Mouse (Mus musculus) heart, embryonic 14.5 days (tissue): ENCODE data around the gene Nadk. TPM values are rescaled to one million over a fixed set of nuclear protein-coding genes. Genes with fewer than 3 reads are reported as not detected.
"Not testable (repeated sequence)": the region's sequence is repeated elsewhere in the genome, so short reads cannot be mapped to it uniquely, and the experiment has no call there.

ENCODE experiments used
- ATAC-seq: fragments of 200-750 bp; cut with Nextera tagmentation; 2 replicates; pipeline ENCODE4 v1.8.0; 2017; ENCODE audit warnings: low read depth, moderate TSS enrichment; ENCODE audit not compliant: insufficient number of reproducible peaks, insufficient read depth, low FRiP score
- H3K27ac ChIP-seq, 2 experiments: fragments of 200-500 bp in 1 of 2; fragments of 300-500 bp in 1 of 2; sonication (generic) in 1 of 2; replicated peaks in 1 of 2; 2 replicates each; pipeline ENCODE4 v1.5.1; 2012 to 2014; ENCODE audit warnings: low read depth in 2 of 2, low read length in 2 of 2, control low read depth in 1 of 2, mild to moderate bottlenecking in 1 of 2, mixed read lengths in 1 of 2; ENCODE audit not compliant: control insufficient read depth in 1 of 2, insufficient read depth in 1 of 2
- H3K27me3 ChIP-seq: fragments of 300-500 bp; sonication (generic); 2 replicates; pipeline ENCODE4 v1.6.1; 2014; ENCODE audit warnings: mild to moderate bottlenecking, low read length, control low read depth; ENCODE audit not compliant: control insufficient read depth, insufficient read depth
- H3K36me3 ChIP-seq: fragments of 300-500 bp; sonication (generic); 2 replicates; pipeline ENCODE4 v1.6.1; 2014; ENCODE audit warnings: mild to moderate bottlenecking, control low read depth, low read length, mixed read lengths; ENCODE audit not compliant: control insufficient read depth, insufficient read depth
- H3K4me1 ChIP-seq, 2 experiments: fragments of 200-500 bp in 1 of 2; fragments of 300-500 bp in 1 of 2; sonication (generic) in 1 of 2; 2 replicates each; pipeline ENCODE4 v1.6.1; 2012 to 2014; ENCODE audit warnings: low read length in 2 of 2, control low read depth in 1 of 2, mixed read lengths in 1 of 2; ENCODE audit not compliant: control insufficient read depth in 2 of 2, insufficient read depth in 2 of 2
- H3K4me2 ChIP-seq: fragments of 300-500 bp; sonication (generic); 2 replicates; pipeline ENCODE4 v1.6.1; 2014; ENCODE audit warnings: mild to moderate bottlenecking, low read length
- H3K4me3 ChIP-seq, 2 experiments: fragments of 200-500 bp in 1 of 2; fragments of 300-500 bp in 1 of 2; sonication (generic) in 1 of 2; 2 replicates each; pipeline ENCODE4 v1.5.1; 2012 to 2014; ENCODE audit warnings: low read length in 2 of 2, mild to moderate bottlenecking in 2 of 2, control low read depth in 1 of 2, low read depth in 1 of 2, moderate library complexity in 1 of 2; ENCODE audit not compliant: control insufficient read depth in 1 of 2, insufficient read depth in 1 of 2
- H3K9ac ChIP-seq: fragments of 300-500 bp; sonication (generic); 2 replicates; pipeline ENCODE4 v1.6.1; 2014; ENCODE audit warnings: mild to moderate bottlenecking, low read length
- H3K9me3 ChIP-seq: fragments of 300-500 bp; sonication (generic); 2 replicates; pipeline ENCODE4 v1.6.1; 2016; ENCODE audit warnings: low read length, control low read depth; ENCODE audit not compliant: control insufficient read depth
- WGBS: fragments of 180-500 bp; shearing (Covaris S2); extraction: QIAGEN DNeasy Blood & Tissue Kit; methylation state at CpG from one replicate; pipeline ENCODE4 v1.1.7; 2014; 5-methylcytosine and 5-hydroxymethylcytosine counted together
- polyA plus RNA-seq: library from polyadenylated mRNA; unstranded; fragments of >200 nt; fragmentation: Nextera tagmentation; extraction: Ambion mirVana; gene quantifications from 2 replicates; pipeline ENCODE4 v1.2.1, GENCODE M21; 2014

Nadk gene
- polyA plus RNA-seq, 1 experiment from 2014 or later: 51.4 TPM

- WGBS: 90% methylated on average over 11 of the region's 11 CpGs
Measured at GRCm38 (mm10) chr4:155570315-155570714, 8.1 kb downstream of the Nadk start.

GRCm38 (mm10) chr4:155571442-155571841 is 9.3 kb downstream of the Nadk start:
- no peak overlapping the region for H3K4me3 ChIP-seq
- no peak overlapping the region for H3K9ac ChIP-seq
- WGBS: 75% methylated on average over 2 of the region's 2 CpGs
- no peak for ATAC-seq
- H3K4me1 ChIP-seq: peaks cover 0 to 5% of the 10 kb centered on the region in 2 experiments; a peak in 1 of 4 replicates
- H3K36me3 ChIP-seq: 0 out of 2 replicates have a peak, but pooled peaks cover 8% of the 10 kb centered on the region
- H3K9me3 ChIP-seq: no peaks in the 10 kb centered on the region
- no peak overlapping the region for H3K27ac ChIP-seq
- no peak overlapping the region for H3K4me2 ChIP-seq
- H3K27me3 ChIP-seq: no peaks in the 10 kb centered on the region

More at GRCm38 (mm10) chr4:155570315-155570714, 8.1 kb downstream of the Nadk start:
- ATAC-seq, H3K9me3 ChIP-seq, H3K27ac ChIP-seq, H3K9ac ChIP-seq, H3K27me3 ChIP-seq, H3K36me3 ChIP-seq, H3K4me2 ChIP-seq, H3K4me3 ChIP-seq: not testable (repeated sequence)
- H3K4me1 ChIP-seq: peaks cover 0 to 10% of the 10 kb centered on the region in 2 experiments; a peak in 1 of 4 replicates

GRCm38 (mm10) chr4:155573155-155573554 is 11.0 kb downstream of the Nadk start:
- Histone ChIP-seq H3K27ac (no peak overlapping the region), H3K4me1 (0 out of 4 replicates have a peak, but pooled peaks cover 0 to 3% of the 10 kb centered on the region in 2 experiments), H3K4me3 (no peak overlapping the region), H3K4me2 (no peak overlapping the region), H3K9ac (no peak overlapping the region), H3K36me3 (peaks cover 19% of the 10 kb centered on the region), H3K27me3 (no peaks in the 10 kb centered on the region), H3K9me3 (no peaks in the 10 kb centered on the region)
- 83% methylated on average over 2 of the region's 2 CpGs for WGBS
- ATAC-seq: no peak

- no peaks in the 10 kb centered on the region for H3K4me1 ChIP-seq
- no peak overlapping the region for H3K9ac ChIP-seq
- 92% methylated on average over 9 of the region's 9 CpGs for WGBS
- H3K9me3 ChIP-seq: no peaks in the 10 kb centered on the region
- no peaks in the 10 kb centered on the region for H3K27me3 ChIP-seq
- H3K27ac ChIP-seq: no peak overlapping the region
- peaks cover 26% of the 10 kb centered on the region for H3K36me3 ChIP-seq
- no peak for ATAC-seq
- no peak overlapping the region for H3K4me2 ChIP-seq
- H3K4me3 ChIP-seq: no peak overlapping the region
Measured at GRCm38 (mm10) chr4:155573876-155574275, 11.7 kb downstream of the Nadk start.

GRCm38 (mm10) chr4:155574931-155575330 is 12.8 kb downstream of the Nadk start:
- no peak overlapping the region for H3K4me2 ChIP-seq
- no peaks in the 10 kb centered on the region for H3K9me3 ChIP-seq
- 75% methylated on average over 11 of the region's 11 CpGs for WGBS
- no peak for ATAC-seq
- H3K27ac ChIP-seq: no peak overlapping the region
- H3K36me3 ChIP-seq: peaks cover 37% of the 10 kb centered on the region
- H3K4me3 ChIP-seq: no peak overlapping the region
- no peak overlapping the region for H3K9ac ChIP-seq
- H3K4me1 ChIP-seq: no peaks in the 10 kb centered on the region
- H3K27me3 ChIP-seq: no peaks in the 10 kb centered on the region

GRCm38 (mm10) chr4:155575521-155575920 is 13.3 kb downstream of the Nadk start:
- no peak overlapping the region for H3K4me2 ChIP-seq
- H3K9me3 ChIP-seq: no peaks in the 10 kb centered on the region
- WGBS: 86% methylated on average over 8 of the region's 8 CpGs
- peaks cover 40% of the 10 kb centered on the region for H3K36me3 ChIP-seq
- no peak overlapping the region for H3K9ac ChIP-seq
- no peak overlapping the region for H3K27ac ChIP-seq
- no peaks in the 10 kb centered on the region for H3K27me3 ChIP-seq
- no peak for ATAC-seq
- no peak overlapping the region for H3K4me3 ChIP-seq
- H3K4me1 ChIP-seq: no peaks in the 10 kb centered on the region

- Histone ChIP-seq H3K36me3 (peaks cover 45% of the 10 kb centered on the region), H3K9ac (no peak overlapping the region), H3K4me1 (no peaks in the 10 kb centered on the region), H3K9me3 (no peaks in the 10 kb centered on the region), H3K4me2 (no peak overlapping the region), H3K27me3 (no peaks in the 10 kb centered on the region), H3K4me3 (no peak overlapping the region), H3K27ac (no peak overlapping the region)
- ATAC-seq: no peak
- 87% methylated on average over 9 of the region's 9 CpGs for WGBS
Measured at GRCm38 (mm10) chr4:155577132-155577531, 15.0 kb downstream of the Nadk start.

GRCm38 (mm10) chr4:155577741-155578140 is 15.6 kb downstream of the Nadk start:
- Histone ChIP-seq H3K4me1 (no peaks in the 10 kb centered on the region), H3K27ac (no peak overlapping the region), H3K4me2 (no peak overlapping the region), H3K9me3 (no peaks in the 10 kb centered on the region), H3K9ac (no peak overlapping the region), H3K36me3 (peaks cover 51% of the 10 kb centered on the region), H3K4me3 (no peak overlapping the region), H3K27me3 (no peaks in the 10 kb centered on the region)
- 87% methylated on average over 5 of the region's 5 CpGs for WGBS
- ATAC-seq: no peak
